Comparison of ENCODE assay signal across 26 mouse cellular contexts in genomic region chr4:54064331-54064730, GRCm38 (mm10).
A peak's percentile ranks its signal among the peaks of the same experiment; 100 is the strongest.
DNase-seq lines count a peak whose midpoint lies in the region; ATAC-seq and TF ChIP-seq lines count a peak whose summit lies in the region.
"Had no signal": no experiment of that assay in that cellular context is flagged by ENCODE, and none has a peak within 500 bp of the region (broad histone marks: within the 10 kb centered on the region; RNA-seq: fewer than 3 reads in every experiment).

No protein-coding gene starts in this region.

- peak overlapping the region; percentile 38 for H3K27ac ChIP-seq in left cerebral cortex, adult 2 months
- no peak overlapping the region for H3K27ac ChIP-seq in kidney, embryonic 15.5 days
- H3K27ac ChIP-seq: embryonic facial prominence, embryonic 10.5 days; heart, embryonic 13.5 days; hindbrain, embryonic 12.5 days; midbrain, embryonic 10.5 days; neural tube, embryonic 13.5 days had no signal

- no peaks in the 10 kb centered on the region for H3K4me1 ChIP-seq in kidney, embryonic 15.5 days
- H3K4me1 ChIP-seq: midbrain, embryonic 10.5 days; neural tube, embryonic 13.5 days had no signal

- H3K4me2 ChIP-seq in kidney, embryonic 15.5 days, result no peak overlapping the region
- H3K4me2 ChIP-seq: heart, embryonic 13.5 days; hindbrain, embryonic 12.5 days; neural tube, embryonic 13.5 days had no signal

- DNase-seq in heart, adult 11 months, result peak; percentile 64
- no peak for DNase-seq in heart, postnatal 14 days
- DNase-seq in left cerebral cortex, adult 2 months (ENCODE audit: extremely low spot score in 1 of 2, low spot score in 2 of 2), result no peak
- no peak for DNase-seq in left cerebral cortex, postnatal 10 days (ENCODE audit: extremely low spot score in 1 of 2, low spot score in 2 of 2)
- DNase-seq in left cerebral cortex, postnatal 14 days (ENCODE audit: low spot score in 2 of 2), result peak; percentile 38 to 62
- DNase-seq in telencephalon, adult 2 months (ENCODE audit: low read depth, low spot score), result peak; percentile 74
- DNase-seq: adrenal gland, postnatal 25 days; cerebellum, adult 11 months; cerebellum, postnatal 10 days; gastrocnemius, postnatal 14 days; heart, adult 18-20 months; kidney, postnatal 4 days; liver, postnatal 0 days; retina, postnatal 1 day; spleen, adult 18-20 months had no signal

- no peaks in the 10 kb centered on the region for H3K36me3 ChIP-seq in kidney, embryonic 15.5 days
- H3K36me3 ChIP-seq: embryonic facial prominence, embryonic 10.5 days; heart, embryonic 13.5 days; hindbrain, embryonic 12.5 days; neural tube, embryonic 13.5 days had no signal

- H3K9me3 ChIP-seq in kidney, embryonic 15.5 days (replicated peaks), result no peaks in the 10 kb centered on the region; the same call in 1 of the 2 replicates

- intact Hi-C loops in heart, postnatal 14 days (cut with DNase I), result no loop called here
- intact Hi-C loops in left cerebral cortex, adult 2 months (cut with DNase I), result no loop called here
- intact Hi-C loops in left cerebral cortex, postnatal 10 days (cut with DNase I), result loop anchor here (10.0 kb wide), 1 partner anchor 880 kb away; the partner anchor contains the start of gene Zfp462
- intact Hi-C loops in left cerebral cortex, postnatal 14 days (cut with DNase I), result no loop called here

- no peak overlapping the region for H3K4me3 ChIP-seq in left cerebral cortex, adult 2 months
- no peak overlapping the region for H3K4me3 ChIP-seq in kidney, embryonic 15.5 days (replicated peaks)
- H3K4me3 ChIP-seq: embryonic facial prominence, embryonic 10.5 days; heart, embryonic 13.5 days; hindbrain, embryonic 12.5 days; midbrain, embryonic 10.5 days; myocyte; neural tube, embryonic 13.5 days had no signal

- no peaks in the 10 kb centered on the region for H3K27me3 ChIP-seq in kidney, embryonic 15.5 days
- H3K27me3 ChIP-seq: heart, embryonic 13.5 days; hindbrain, embryonic 12.5 days; neural tube, embryonic 13.5 days had no signal

- ATAC-seq in kidney, embryonic 15.5 days (replicated peaks; ENCODE audit: low FRiP score), result no peak
- ATAC-seq: forebrain, embryonic 16.5 days; intestine, postnatal 0 days; liver, postnatal 0 days; lung, postnatal 0 days; midbrain, embryonic 16.5 days had no signal

- no peak for TF ChIP-seq CTCF in left cerebral cortex, adult 2 months (IDR thresholded peaks at IDR 0.05)

- H3K9ac ChIP-seq in kidney, embryonic 15.5 days, result no peak overlapping the region
- H3K9ac ChIP-seq: heart, embryonic 13.5 days; hindbrain, embryonic 12.5 days; liver, postnatal 0 days; neural tube, embryonic 13.5 days had no signal

- 87% methylated on average over 4 of the region's 4 CpGs for WGBS in kidney, embryonic 15.5 days

Comparison
In these comparisons a context has a peak if more than half of its experiments do, and no peak if none do; other contexts are left out.
1. DNase-seq: peak in heart, adult 11 months (single experiment), left cerebral cortex, postnatal 14 days (2 of 2) and telencephalon, adult 2 months (single experiment); none in heart, postnatal 14 days (0 of 2), left cerebral cortex, adult 2 months (0 of 2) and left cerebral cortex, postnatal 10 days (0 of 2).